Mouse (Mus musculus) hindbrain, embryonic 14.5 days (tissue): ENCODE data around the gene Gm5431. TPM values are rescaled to one million over a fixed set of nuclear protein-coding genes. Genes with fewer than 3 reads are reported as not detected.

Experiments used
- polyA plus RNA-seq: library from polyadenylated mRNA; unstranded; fragments of >200 nt; fragmentation: Nextera tagmentation; extraction: Ambion mirVana; gene quantifications from 2 replicates; pipeline ENCODE4 v1.2.1, GENCODE M21; 2014

Gm5431 gene
- polyA plus RNA-seq, 1 experiment from 2014 or later = 0.74 TPM

Other genes with a start within 250 kb of the Gm5431 start
- 418 and 454 TPM in 2 replicates for gene Rack1, start 101.9 kb downstream of the Gm5431 start, polyA plus RNA-seq
- gene Trim41, start 84.9 kb downstream of the Gm5431 start, polyA plus RNA-seq = 4.6 and 5.6 TPM in 2 replicates
- 1.7 and 2.5 TPM in 2 replicates for gene Trim7, start 76.1 kb downstream of the Gm5431 start, polyA plus RNA-seq
- gene Gm12184, start 75.6 kb downstream of the Gm5431 start, polyA plus RNA-seq = 1.6 and 2.4 TPM in 2 replicates
- 4.0 and 4.2 TPM in 2 replicates for gene Irgm1, start 30.5 kb downstream of the Gm5431 start, polyA plus RNA-seq
- 2.0 and 2.1 TPM in 2 replicates for gene Psme2b, start 44.0 kb upstream of the Gm5431 start, polyA plus RNA-seq
- not detected in 2 replicates for gene Olfr56, start 76.7 kb upstream of the Gm5431 start, polyA plus RNA-seq
- gene 9930111J21Rik1, start 77.2 kb upstream of the Gm5431 start, polyA plus RNA-seq = 0.39 and 0.51 TPM in 2 replicates
- gene Gm12185, start 90.0 kb upstream of the Gm5431 start, polyA plus RNA-seq = 0.08 TPM in 1 of 2 replicates, not detected in the other
- not detected in 2 replicates for gene Tgtp1, start 92.0 kb upstream of the Gm5431 start, polyA plus RNA-seq
- 0.21 and 0.41 TPM in 2 replicates for gene 9930111J21Rik2, start 149.0 kb upstream of the Gm5431 start, polyA plus RNA-seq
- gene Tgtp2, start 162.0 kb upstream of the Gm5431 start, polyA plus RNA-seq = not detected in 2 replicates
- 0.95 and 1.0 TPM in 2 replicates for gene Ifi47, start 174.4 kb upstream of the Gm5431 start, polyA plus RNA-seq
- gene Olfr1396, start 212.7 kb upstream of the Gm5431 start, polyA plus RNA-seq = not detected in 2 replicates
- not detected in 2 replicates for gene Olfr1395, start 240.1 kb upstream of the Gm5431 start, polyA plus RNA-seq